Mouse (Mus musculus) embryonic fibroblast, embryonic 13.5 days (primary cell): ENCODE data around the gene Map4k5. TPM values are rescaled to one million over a fixed set of nuclear protein-coding genes. Genes with fewer than 3 reads are reported as not detected.

Experiments used
- H3K27ac ChIP-seq: 2 replicates; pipeline ENCODE4 v1.5.1; 2012; ENCODE audit warnings: low read length, control low read depth, inconsistent platforms; ENCODE audit not compliant: insufficient read depth
- H3K4me1 ChIP-seq: 2 replicates; pipeline ENCODE4 v1.6.1; 2011; ENCODE audit warnings: low read length; ENCODE audit not compliant: control insufficient read depth, insufficient read depth
- H3K4me3 ChIP-seq: 2 replicates; pipeline ENCODE4 v1.5.1; 2011; ENCODE audit warnings: mild to moderate bottlenecking, control low read depth, low read length; ENCODE audit not compliant: insufficient read depth
- CTCF ChIP-seq: IDR thresholded peaks from 2 replicates; pipeline ENCODE4 v1.5.1; 2011; ENCODE audit warnings: mild to moderate bottlenecking, control low read depth, low read length, moderate library complexity, borderline replicate concordance; ENCODE audit not compliant: insufficient read depth
- POLR2A ChIP-seq: IDR thresholded peaks from 2 replicates; pipeline ENCODE4 v1.6.1; 2011; ENCODE audit warnings: low read depth, mild to moderate bottlenecking, control low read depth, low read length, moderate library complexity
- polyA plus RNA-seq: library from polyadenylated mRNA; stranded (reverse); fragments of >200 nt; gene quantifications from 2 replicates; pipeline ENCODE4 v1.2.4, GENCODE M21; 2011; ENCODE audit warnings: low read depth; ENCODE audit not compliant: missing spikeins, insufficient read length

The Map4k5 gene
- polyA plus RNA-seq, 1 experiment, result 74.9 TPM

DNA sequence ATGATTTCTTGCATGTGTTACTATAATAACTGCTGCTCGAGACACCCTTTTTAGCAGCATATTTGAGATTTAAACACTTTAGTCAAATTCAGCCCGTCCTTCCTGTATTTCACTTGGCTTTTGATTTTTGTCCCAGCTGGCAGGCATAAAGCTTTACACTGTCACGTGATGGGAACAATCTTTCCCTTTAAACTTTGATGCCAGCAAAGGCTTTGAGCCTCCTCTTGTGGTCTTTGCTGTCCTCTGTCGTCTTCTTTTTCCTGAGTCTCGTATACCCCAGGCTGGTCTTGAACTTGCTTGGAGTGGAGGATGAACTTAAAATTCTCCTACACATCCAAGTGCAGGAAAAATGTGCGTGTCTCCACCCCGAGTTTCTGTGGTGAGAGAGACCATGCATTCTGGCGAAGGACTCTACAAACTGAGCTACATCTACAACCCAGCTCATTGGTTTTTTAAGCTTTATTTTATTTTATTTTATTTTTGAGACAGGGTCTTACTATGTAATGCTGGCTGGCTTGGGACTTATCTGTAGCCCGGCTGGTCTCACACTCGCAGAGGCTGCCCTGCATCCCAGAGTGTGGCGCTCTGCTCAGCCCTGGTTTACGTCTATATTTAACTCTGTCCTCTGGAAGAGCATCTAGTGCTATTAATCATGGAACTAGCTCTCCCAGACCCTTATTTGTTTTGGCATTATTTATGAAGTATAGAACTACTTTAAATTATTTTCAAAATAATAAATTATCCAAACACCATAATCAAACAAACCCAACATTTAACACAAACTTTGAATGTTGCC is 44.7 kb downstream of the Map4k5 start:
- Histone ChIP-seq H3K4me3 (no peak overlapping the region), H3K4me1 (no peaks in the 10 kb centered on the region), H3K27ac (no peak overlapping the region)
- TF ChIP-seq CTCF (no peak), POLR2A (no peak)

DNA sequence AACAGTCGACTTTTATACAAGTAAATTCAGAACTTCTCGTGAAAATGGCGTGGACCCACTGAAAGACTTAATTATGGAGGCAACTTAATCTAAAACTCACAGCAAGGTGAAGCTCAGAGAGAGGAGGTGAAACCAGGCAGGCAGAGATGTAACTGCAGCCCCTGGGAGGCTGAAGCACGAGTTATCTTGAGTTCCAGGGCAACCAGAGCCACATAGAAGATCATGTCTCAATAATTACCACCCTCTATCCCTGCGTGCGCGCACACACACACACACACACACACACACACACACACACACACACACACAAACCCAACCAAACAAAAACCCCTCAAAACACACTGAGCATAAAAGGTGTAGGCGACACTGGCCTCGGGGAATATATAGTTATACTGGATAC is 46.5 kb downstream of the Map4k5 start:
- no peak overlapping the region for H3K4me3 ChIP-seq
- H3K4me1 ChIP-seq, result no peaks in the 10 kb centered on the region
- TF ChIP-seq POLR2A (no peak), CTCF (no peak)
- H3K27ac ChIP-seq, result no peak overlapping the region

DNA sequence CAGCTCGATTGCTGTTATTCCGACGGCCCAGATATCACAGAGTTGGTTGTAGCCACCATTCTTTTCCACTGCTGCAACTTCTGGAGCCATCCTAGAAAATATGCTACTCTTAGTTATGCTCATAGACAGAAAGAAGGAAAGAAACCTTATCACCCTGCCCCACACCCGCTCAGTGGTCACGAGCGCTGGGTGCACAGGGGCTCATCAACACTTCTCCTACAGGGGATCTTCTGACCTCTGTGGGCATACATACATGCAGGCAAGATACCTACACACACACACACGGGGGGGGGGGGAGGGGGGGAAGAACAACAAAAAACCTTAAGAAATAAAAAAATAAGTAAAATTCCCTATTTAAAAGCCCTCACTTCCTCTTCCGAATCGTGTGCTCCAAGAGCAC is 47.3 kb downstream of the Map4k5 start:
- no peak for TF ChIP-seq POLR2A
- no peak for TF ChIP-seq CTCF
- Histone ChIP-seq H3K27ac (no peak overlapping the region), H3K4me1 (no peaks in the 10 kb centered on the region), H3K4me3 (no peak overlapping the region)

DNA sequence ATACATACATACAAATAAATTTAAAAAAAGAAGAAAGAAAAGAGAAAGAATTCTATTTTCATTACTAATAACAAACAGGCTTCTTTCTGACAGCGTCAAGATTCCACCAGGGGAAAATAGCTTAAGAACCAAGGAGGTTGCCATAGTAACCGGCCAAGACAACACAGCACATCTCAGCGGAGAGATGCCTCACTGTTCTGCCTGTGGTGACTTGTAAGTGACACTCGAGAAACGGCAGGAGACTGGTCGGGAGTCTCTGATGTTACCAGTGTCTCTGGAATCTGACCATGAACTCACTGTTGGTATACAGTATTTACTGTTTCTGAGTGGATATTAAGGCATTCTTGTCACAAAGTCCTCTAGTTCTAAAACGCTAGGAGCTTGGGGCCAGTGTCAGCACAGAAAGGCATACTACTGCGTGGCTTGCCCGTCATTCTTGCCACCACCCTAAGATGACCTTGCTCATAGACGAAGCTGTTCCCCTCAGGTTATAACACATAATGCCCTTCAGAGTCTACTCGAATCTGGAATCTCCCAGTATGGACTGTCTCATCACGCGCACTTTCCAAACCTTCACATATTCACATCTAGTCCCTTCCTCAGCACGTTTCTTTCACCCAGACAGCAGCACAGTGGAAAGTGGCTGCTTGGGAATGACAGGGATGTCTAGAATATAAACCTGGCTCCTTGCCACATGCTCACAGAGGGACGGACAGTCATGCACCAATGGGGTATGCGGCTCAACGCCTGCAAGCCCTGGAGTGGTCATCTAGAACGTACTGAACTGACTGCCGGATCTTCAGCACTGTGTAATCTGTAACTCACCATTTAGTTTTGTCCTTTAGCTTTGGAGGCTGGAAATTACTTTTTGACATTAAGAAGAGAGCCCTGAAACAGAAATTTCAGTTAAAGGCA is 49.2 kb downstream of the Map4k5 start:
- Histone ChIP-seq H3K27ac (no peak overlapping the region), H3K4me3 (no peak overlapping the region), H3K4me1 (no peaks in the 10 kb centered on the region)
- TF ChIP-seq CTCF, result no peak
- no peak for TF ChIP-seq POLR2A

DNA sequence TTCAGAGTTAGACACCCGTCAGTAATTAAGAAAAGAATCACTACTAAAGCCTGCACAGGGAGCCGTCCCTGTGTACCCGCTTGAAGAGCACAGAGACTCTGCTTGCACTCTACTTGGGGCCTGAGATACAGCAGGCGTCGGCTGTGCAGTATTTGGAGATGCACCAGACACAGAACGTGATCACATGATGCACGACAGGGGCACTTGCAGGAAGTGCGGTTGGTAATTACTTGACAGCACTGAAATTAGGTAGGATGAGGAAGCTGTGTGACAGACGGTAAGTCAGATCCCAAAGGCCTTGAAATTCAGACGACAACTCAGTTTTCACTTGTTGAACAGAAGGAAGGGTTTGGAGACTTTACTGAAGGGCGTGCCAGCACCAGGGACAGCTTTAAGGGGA is 54.6 kb downstream of the Map4k5 start:
- H3K27ac ChIP-seq, result no peak overlapping the region
- no peak for TF ChIP-seq POLR2A
- TF ChIP-seq CTCF, result no peak
- H3K4me3 ChIP-seq, result no peak overlapping the region
- H3K4me1 ChIP-seq, result peaks cover 8% of the 10 kb centered on the region; the same call in 1 of the 2 replicates

DNA sequence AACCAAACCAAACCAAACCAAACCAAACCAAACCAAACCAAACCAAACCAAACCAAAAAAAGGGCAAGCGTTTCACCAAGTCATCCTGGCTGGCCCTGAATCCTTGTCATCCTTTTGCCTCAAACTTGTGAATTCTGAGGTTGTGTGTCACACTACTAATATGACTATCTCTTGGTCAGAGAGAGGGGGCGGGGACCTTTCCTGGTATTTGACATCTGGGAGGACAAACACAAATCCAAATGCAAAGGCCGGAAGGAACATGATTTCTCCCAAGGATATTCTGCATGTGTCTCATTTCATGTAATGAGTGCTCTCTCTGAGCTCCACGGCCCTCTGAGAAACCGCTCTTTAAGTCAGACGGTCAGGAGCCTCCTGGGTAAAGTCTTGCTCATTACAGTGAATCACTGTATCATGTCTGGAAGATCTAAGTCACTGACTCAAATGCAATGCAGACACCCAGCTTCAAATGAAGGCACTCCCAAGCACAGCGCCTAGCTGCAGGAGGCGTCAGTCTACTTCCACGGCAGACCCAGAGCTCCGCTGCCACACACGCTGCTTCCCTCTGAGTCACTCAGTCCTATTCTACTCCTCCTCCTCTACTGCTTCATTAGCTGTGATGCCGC is 58.9 kb downstream of the Map4k5 start:
- Histone ChIP-seq H3K4me1 (peaks cover 9% of the 10 kb centered on the region; the same call in 1 of the 2 replicates), H3K4me3 (no peak overlapping the region), H3K27ac (peak overlapping the region; percentile 91)
- no peak for TF ChIP-seq POLR2A
- no peak for TF ChIP-seq CTCF

DNA sequence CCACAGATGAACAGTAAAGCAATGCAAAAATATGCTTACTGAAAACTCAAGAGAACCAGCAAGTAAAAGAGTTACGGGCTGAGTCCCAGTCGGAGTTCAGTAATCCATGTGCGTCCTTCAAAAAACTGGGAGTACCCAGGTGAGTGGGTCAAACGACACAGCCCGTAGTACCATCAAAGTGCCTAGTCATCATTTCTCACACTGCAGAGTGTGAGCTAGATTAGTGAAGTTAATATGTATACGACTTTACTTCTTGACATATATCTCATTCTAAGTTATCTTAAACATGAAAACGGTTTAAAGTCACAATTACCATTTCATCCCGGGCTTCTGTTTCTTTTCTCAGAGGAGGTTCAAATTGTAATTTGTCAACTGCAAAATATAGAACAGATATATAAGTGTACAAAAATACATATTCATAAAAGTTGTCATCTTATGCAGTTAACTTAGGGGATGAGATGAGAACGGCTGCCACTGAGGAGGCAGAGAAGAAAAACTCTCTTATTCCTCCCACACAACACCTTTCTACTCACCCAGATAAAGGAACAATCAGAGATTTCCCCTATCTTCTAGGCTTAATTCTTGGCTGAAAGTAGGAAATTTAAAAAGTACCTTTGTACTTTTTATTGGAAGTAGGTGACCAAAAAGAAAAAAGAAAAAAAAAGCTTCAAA is 61.6 kb downstream of the Map4k5 start:
- Histone ChIP-seq H3K27ac (no peak overlapping the region), H3K4me1 (peaks cover 9% of the 10 kb centered on the region; the same call in 1 of the 2 replicates), H3K4me3 (no peak overlapping the region)
- no peak for TF ChIP-seq CTCF
- no peak for TF ChIP-seq POLR2A

DNA sequence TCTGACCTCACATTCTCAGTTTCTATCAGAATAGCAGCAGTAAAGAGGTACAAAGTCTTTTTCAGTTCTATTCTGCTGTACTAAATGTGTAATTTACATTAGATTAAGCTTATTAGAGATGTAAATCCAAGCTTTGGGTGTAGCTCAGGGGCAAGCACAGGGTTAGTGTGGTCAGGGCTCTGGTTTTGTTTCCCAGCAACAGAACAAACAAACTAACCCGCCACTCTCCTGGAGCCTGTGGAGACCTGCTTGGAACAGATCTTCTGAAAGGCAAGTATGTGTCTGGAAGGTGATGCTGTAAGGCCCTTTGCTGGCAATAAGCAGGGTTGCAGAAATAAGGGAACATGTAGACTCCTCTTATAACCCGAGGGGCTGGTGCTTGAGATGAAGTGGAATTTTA is 64.8 kb downstream of the Map4k5 start:
- H3K4me1 ChIP-seq, result no peaks in the 10 kb centered on the region
- TF ChIP-seq CTCF (no peak), POLR2A (no peak)
- no peak overlapping the region for H3K4me3 ChIP-seq
- H3K27ac ChIP-seq, result no peak overlapping the region

DNA sequence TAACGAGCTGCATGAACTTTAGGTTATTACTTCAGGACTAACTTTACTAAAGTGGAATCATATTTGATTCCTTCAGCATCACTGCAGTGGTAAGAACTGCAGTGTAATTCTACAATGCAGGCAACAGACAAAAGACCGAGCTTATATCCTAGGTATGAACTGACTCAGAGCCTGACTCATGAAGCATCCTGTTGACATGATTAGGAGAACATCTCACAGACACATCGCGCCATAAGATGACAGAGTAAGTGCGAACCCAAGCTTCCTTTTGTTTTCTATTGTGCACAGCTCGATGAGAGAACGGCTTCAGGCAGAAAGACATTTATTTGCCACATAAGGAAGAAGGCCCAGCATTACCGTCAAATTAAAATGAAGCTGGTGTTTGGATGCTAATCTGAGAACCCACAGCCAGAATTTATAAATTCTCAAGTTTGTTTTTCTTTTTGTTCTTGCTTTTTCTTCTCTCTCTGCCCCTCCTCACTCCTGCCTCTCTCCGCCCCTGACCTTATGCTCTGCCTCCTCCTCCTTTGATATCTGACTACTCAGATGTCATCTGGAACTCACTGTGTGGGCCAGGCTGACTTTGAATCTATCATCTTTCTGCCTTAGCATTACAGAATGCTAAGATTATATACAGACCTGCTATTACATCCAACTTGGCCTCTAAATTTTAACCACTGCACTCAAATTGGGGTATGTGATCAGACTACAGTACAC is 68.0 kb downstream of the Map4k5 start:
- Histone ChIP-seq H3K4me1 (no peaks in the 10 kb centered on the region), H3K27ac (0 out of 2 replicates have a peak overlapping the region, but pooled peaks have one; percentile 50)
- TF ChIP-seq CTCF, result no peak
- no peak for TF ChIP-seq POLR2A

More for the DNA sequence above, 68.0 kb downstream of the Map4k5 start:
- no peak overlapping the region for H3K4me3 ChIP-seq
